Mouse (Mus musculus) left cerebral cortex, postnatal 25 days (tissue): ENCODE data around the gene Themis. TPM values are rescaled to one million over a fixed set of nuclear protein-coding genes. Genes with fewer than 3 reads are reported as not detected.

ENCODE experiments used
- DNase-seq, 2 experiments: peaks; one replicate each; pipeline ENCODE4 v3.0.0; 2022; ENCODE audit warnings: low spot score in 2 of 2, mixed read lengths in 1 of 2
- intact Hi-C: fragments of 180-260 bp; cut with DNase I; formaldehyde crosslinking; loops from one replicate; pipeline ENCODE4 v1.15.1; 2025
- total RNA-seq, 2 experiments: library from RNA; stranded (reverse); gene quantifications; 2 replicates each; pipeline ENCODE4 v1.2.3; 2021

Gene Themis
- total RNA-seq, 2 experiments from 2014 or later = 0.18 TPM; not detected in 1

- no peak for DNase-seq
- intact Hi-C loops = no loop called here
These were observed 108.7 kb downstream of the Themis start for GRCm38 (mm10) chr10:28776777-28777402.

- DNase-seq = no peak
- intact Hi-C loops = no loop called here
These were observed 131.3 kb downstream of the Themis start for GRCm38 (mm10) chr10:28799469-28799868.

GRCm38 (mm10) chr10:28805160-28805559 is 137.0 kb downstream of the Themis start:
- intact Hi-C loops = no loop called here
- no peak for DNase-seq

- intact Hi-C loops = no loop called here
- DNase-seq = peak in 1 of 2 experiments; percentile 4
These were observed 143.9 kb downstream of the Themis start for GRCm38 (mm10) chr10:28811928-28812570.

- DNase-seq = no peak
- intact Hi-C loops = no loop called here
These were observed 144.4 kb downstream of the Themis start for GRCm38 (mm10) chr10:28812571-28812936.

GRCm38 (mm10) chr10:28816160-28816559 is 148.0 kb downstream of the Themis start:
- no peak for DNase-seq
- intact Hi-C loops = no loop called here

GRCm38 (mm10) chr10:28822320-28822719 is 154.2 kb downstream of the Themis start:
- intact Hi-C loops = no loop called here
- DNase-seq = no peak

GRCm38 (mm10) chr10:28842605-28843004 is 174.4 kb downstream of the Themis start:
- DNase-seq = no peak
- intact Hi-C loops = loop anchor here (5.0 to 10.0 kb wide), 4 partner anchors 105 to 1928 kb away; partner anchors contain the start of gene Ptprk

GRCm38 (mm10) chr10:28843755-28844717 is 175.9 kb downstream of the Themis start:
- peak; percentile 75 to 77 for DNase-seq

GRCm38 (mm10) chr10:28856154-28856553 is 188.0 kb downstream of the Themis start:
- intact Hi-C loops = no loop called here
- peak in 1 of 2 experiments; percentile 34 for DNase-seq

More at GRCm38 (mm10) chr10:28843755-28844717, 175.9 kb downstream of the Themis start:
- intact Hi-C loops = loop anchor here (1.0 to 10.0 kb wide), 5 partner anchors 107 to 1929 kb away; partner anchors contain the start of gene Ptprk

GRCm38 (mm10) chr10:28870580-28871354 is 202.6 kb downstream of the Themis start:
- no peak for DNase-seq
- intact Hi-C loops = no loop called here

GRCm38 (mm10) chr10:28874605-28875004 is 206.4 kb downstream of the Themis start:
- DNase-seq = no peak
- intact Hi-C loops = no loop called here

- no peak for DNase-seq
- intact Hi-C loops = no loop called here
These were observed 219.5 kb downstream of the Themis start for GRCm38 (mm10) chr10:28887643-28888042.

- intact Hi-C loops = no loop called here
- DNase-seq = no peak
These were observed 222.7 kb downstream of the Themis start for GRCm38 (mm10) chr10:28890886-28891285.

- DNase-seq = no peak
- intact Hi-C loops = no loop called here
These were observed 230.2 kb downstream of the Themis start for GRCm38 (mm10) chr10:28898351-28898750.
